Mouse (Mus musculus): Measurements from ENCODE around the gene Tmem163.

GRCm38 (mm10) chr1:127637917-127638316, 41.4 kb downstream of the Tmem163 start:
- no peak for TF ChIP-seq POLR2A (IDR thresholded peaks at IDR 0.05; ENCODE audit: borderline replicate concordance, extremely low read depth, insufficient read depth, insufficient read length, poor library complexity, severe bottlenecking)
- no peak for TF ChIP-seq CTCF (IDR thresholded peaks at IDR 0.05; ENCODE audit: borderline replicate concordance, extremely low read depth, insufficient read depth, insufficient read length)
